Mouse (Mus musculus) urinary bladder, postnatal 36 days (tissue): Measurements from ENCODE around the gene Ak5.
"Not testable (repeated sequence)": the region's sequence is repeated elsewhere in the genome, so short reads cannot be mapped to it uniquely, and the experiment has no call there.

Source experiments
- DNase-seq, 2 experiments: peaks; one replicate each; pipeline ENCODE4 v3.0.0; 2022; ENCODE audit warnings: low spot score in 2 of 2, mixed read lengths in 1 of 2

Gene Ak5

GRCm38 (mm10) chr3:152668239-152668638, at the start of gene Ak5:
Gene Ak5 (minus strand): TSS chr3:152668360.
- no peak for DNase-seq

GRCm38 (mm10) chr3:152713991-152714902, 46.1 kb upstream of the Ak5 start, which contains the start of gene Pigk:
Gene Pigk (plus strand): TSS chr3:152714100.
- DNase-seq: peak; percentile 91 to 92

GRCm38 (mm10) chr3:152712957-152713356, 44.8 kb upstream of the Ak5 start:
- no peak for DNase-seq

- no peak for DNase-seq
These were observed 41.8 kb upstream of the Ak5 start for GRCm38 (mm10) chr3:152709936-152710335.

GRCm38 (mm10) chr3:152707321-152707823, 39.2 kb upstream of the Ak5 start:
- no peak for DNase-seq

- no peak for DNase-seq
These were observed 38.7 kb upstream of the Ak5 start for GRCm38 (mm10) chr3:152706901-152707300.

- DNase-seq: no peak
These were observed 37.7 kb upstream of the Ak5 start for GRCm38 (mm10) chr3:152705826-152706225.

- DNase-seq: no peak
These were observed 34.2 kb upstream of the Ak5 start for GRCm38 (mm10) chr3:152702274-152702843.

- not testable (repeated sequence) for DNase-seq
These were observed 33.4 kb upstream of the Ak5 start for GRCm38 (mm10) chr3:152701536-152701935.

- no peak for DNase-seq
These were observed 31.1 kb upstream of the Ak5 start for GRCm38 (mm10) chr3:152699261-152699660.

GRCm38 (mm10) chr3:152698017-152698416, 29.9 kb upstream of the Ak5 start:
- no peak for DNase-seq

GRCm38 (mm10) chr3:152694950-152695349, 26.8 kb upstream of the Ak5 start:
- DNase-seq: no peak

- DNase-seq: peak in 1 of 2 experiments; percentile 55
These were observed 20.9 kb upstream of the Ak5 start for GRCm38 (mm10) chr3:152689105-152689504.

GRCm38 (mm10) chr3:152688532-152688931, 20.4 kb upstream of the Ak5 start:
- DNase-seq: peak in 1 of 2 experiments; percentile 9

GRCm38 (mm10) chr3:152674663-152675062, 6.5 kb upstream of the Ak5 start:
- DNase-seq: no peak

GRCm38 (mm10) chr3:152669783-152670182, 1.6 kb upstream of the Ak5 start:
- no peak for DNase-seq

- no peak for DNase-seq
These were observed 633 bp upstream of the Ak5 start for GRCm38 (mm10) chr3:152668793-152669192.

GRCm38 (mm10) chr3:152667356-152668211, 576 bp downstream of the Ak5 start:
- peak; percentile 4 to 7 for DNase-seq

- no peak for DNase-seq
These were observed 1.2 kb downstream of the Ak5 start for GRCm38 (mm10) chr3:152666991-152667355.

- DNase-seq: no peak
These were observed 9.6 kb downstream of the Ak5 start for GRCm38 (mm10) chr3:152658592-152658991.

GRCm38 (mm10) chr3:152651991-152652390, 16.2 kb downstream of the Ak5 start:
- DNase-seq: no peak

- DNase-seq: no peak
These were observed 23.6 kb downstream of the Ak5 start for GRCm38 (mm10) chr3:152644610-152645009.
